Mouse (Mus musculus): ENCODE measurements around the gene Glrx5.

GRCm38 (mm10) chr12:104998541-104998940 is 33.9 kb upstream of the Glrx5 start:
- TF ChIP-seq CTCF (IDR thresholded peaks at IDR 0.05; ENCODE audit: low read depth, low read length) (no peak), POLR2A (IDR thresholded peaks at IDR 0.05; ENCODE audit: borderline replicate concordance, low read depth, low read length) (no peak)
